8 mouse cellular contexts compared by ENCODE assay signal in genomic region chr1:63115096-63115495, GRCm38 (mm10). TPM values are rescaled to one million over a fixed set of nuclear protein-coding genes. Genes with fewer than 3 reads are reported as not detected.
DNase-seq lines count a peak whose midpoint lies in the region; ATAC-seq lines count a peak whose summit lies in the region.

No protein-coding gene starts in this region.

- ATAC-seq in lung, embryonic 15.5 days (ENCODE audit: borderline replicate concordance, extremely low read depth, low FRiP score, low TSS enrichment): no peak
- no peak for ATAC-seq in embryonic facial prominence, embryonic 14.5 days (ENCODE audit: low read depth)
- no peak for ATAC-seq in limb, embryonic 11.5 days (ENCODE audit: insufficient number of reproducible peaks, low FRiP score, low TSS enrichment, low read depth)

- peak overlapping the region; percentile 77 for H3K4me2 ChIP-seq in lung, embryonic 15.5 days
- H3K4me2 ChIP-seq in embryonic facial prominence, embryonic 14.5 days (ENCODE audit: low read depth, low read length): peak overlapping the region; percentile 85
- H3K4me2 ChIP-seq in limb, embryonic 11.5 days (ENCODE audit: low read depth, severe bottlenecking): peak overlapping the region; percentile 88

- no peaks in the 10 kb centered on the region for H3K9me3 ChIP-seq in lung, embryonic 15.5 days
- no peaks in the 10 kb centered on the region for H3K9me3 ChIP-seq in embryonic facial prominence, embryonic 14.5 days (ENCODE audit: control insufficient read depth, low read length)
- H3K9me3 ChIP-seq in limb, embryonic 11.5 days (ENCODE audit: control insufficient read depth, low read length): no peaks in the 10 kb centered on the region

- peaks cover 18% of the 10 kb centered on the region for H3K36me3 ChIP-seq in lung, embryonic 15.5 days
- H3K36me3 ChIP-seq in embryonic facial prominence, embryonic 14.5 days (ENCODE audit: control insufficient read depth, insufficient read depth, low read length): peaks cover 20% of the 10 kb centered on the region
- H3K36me3 ChIP-seq in limb, embryonic 11.5 days (ENCODE audit: control insufficient read depth, insufficient read depth, low read length): peaks cover 7% of the 10 kb centered on the region; the same call in 1 of the 2 replicates

- H3K9ac ChIP-seq in lung, embryonic 15.5 days: peak overlapping the region; percentile 99
- peak overlapping the region; percentile 100 for H3K9ac ChIP-seq in embryonic facial prominence, embryonic 14.5 days (ENCODE audit: low read depth, low read length)
- H3K9ac ChIP-seq in limb, embryonic 11.5 days (ENCODE audit: low read length): 0 out of 2 replicates have a peak overlapping the region, but pooled peaks have one; percentile 14

- H3K4me3 ChIP-seq in lung, embryonic 15.5 days: peak overlapping the region; percentile 94
- H3K4me3 ChIP-seq in embryonic facial prominence, embryonic 14.5 days (ENCODE audit: low read depth, low read length): peak overlapping the region; percentile 87
- peak overlapping the region; percentile 91 for H3K4me3 ChIP-seq in limb, embryonic 11.5 days (ENCODE audit: low read depth, low read length)

- 12% methylated on average over 4 of the region's 4 CpGs for WGBS in lung, embryonic 15.5 days
- 28% methylated on average over 4 of the region's 4 CpGs for WGBS in embryonic facial prominence, embryonic 14.5 days
- 42% methylated on average over 4 of the region's 4 CpGs for WGBS in limb, embryonic 11.5 days

- DNase-seq in lung, postnatal 36 days: no peak
- no peak for DNase-seq in embryonic facial prominence, embryonic 14.5 days (ENCODE audit: low spot score)
- DNase-seq in limb, embryonic 11.5 days (ENCODE audit: low spot score): no peak
- DNase-seq in retina, postnatal 1 day: peak; percentile 6
- no peak for DNase-seq in spleen, postnatal 4 days (ENCODE audit: low spot score in 2 of 2)
- no peak for DNase-seq in layer of hippocampus, adult 9-11 months
- DNase-seq in cerebellum, postnatal 10 days: no peak

- peaks cover 32% of the 10 kb centered on the region for H3K4me1 ChIP-seq in lung, embryonic 15.5 days
- H3K4me1 ChIP-seq in embryonic facial prominence, embryonic 14.5 days (ENCODE audit: control insufficient read depth, insufficient read depth, low read length): peaks cover 13% of the 10 kb centered on the region
- peaks cover 5% of the 10 kb centered on the region for H3K4me1 ChIP-seq in limb, embryonic 11.5 days (ENCODE audit: control insufficient read depth, insufficient read depth, low read length)

- no peaks in the 10 kb centered on the region for H3K27me3 ChIP-seq in lung, embryonic 15.5 days
- H3K27me3 ChIP-seq in embryonic facial prominence, embryonic 14.5 days (replicated peaks; ENCODE audit: control insufficient read depth, insufficient read depth, low read length): no peaks in the 10 kb centered on the region
- no peaks in the 10 kb centered on the region for H3K27me3 ChIP-seq in limb, embryonic 11.5 days (ENCODE audit: control insufficient read depth, insufficient read depth, low read length)

- peak overlapping the region; percentile 98 for H3K27ac ChIP-seq in lung, embryonic 15.5 days
- H3K27ac ChIP-seq in embryonic facial prominence, embryonic 14.5 days (replicated peaks; ENCODE audit: low read depth, low read length): peak overlapping the region; percentile 100
- H3K27ac ChIP-seq in limb, embryonic 11.5 days (replicated peaks; ENCODE audit: low read depth, low read length): peak overlapping the region; percentile 100; the same call in 1 of the 2 replicates

RNA-seq across cellular contexts. Expression of gene Ino80d, which starts 0.6 kb away (rescaled TPM):
- 11.7 and 12.1 TPM in 2 replicates for polyA plus RNA-seq in lung, embryonic 15.5 days (2015; fragmentation: Nextera tagmentation; extraction: Ambion mirVana)
- 9.9 and 10.6 TPM in 2 replicates for polyA plus RNA-seq in embryonic facial prominence, embryonic 14.5 days (2014; fragmentation: Nextera tagmentation; extraction: Ambion mirVana)
- 8.4 and 9.7 TPM in 2 replicates for polyA plus RNA-seq in limb, embryonic 11.5 days (2014; fragmentation: Nextera tagmentation; extraction: Ambion mirVana)

Comparison
In these comparisons a context has a peak if more than half of its experiments do, and no peak if none do; other contexts are left out.
1. H3K9ac ChIP-seq: peak in every context shown above with its lines; median percentile 100 in embryonic facial prominence, embryonic 14.5 days; 99 in lung, embryonic 15.5 days; 14 in limb, embryonic 11.5 days.